In the genomic region with DNA sequence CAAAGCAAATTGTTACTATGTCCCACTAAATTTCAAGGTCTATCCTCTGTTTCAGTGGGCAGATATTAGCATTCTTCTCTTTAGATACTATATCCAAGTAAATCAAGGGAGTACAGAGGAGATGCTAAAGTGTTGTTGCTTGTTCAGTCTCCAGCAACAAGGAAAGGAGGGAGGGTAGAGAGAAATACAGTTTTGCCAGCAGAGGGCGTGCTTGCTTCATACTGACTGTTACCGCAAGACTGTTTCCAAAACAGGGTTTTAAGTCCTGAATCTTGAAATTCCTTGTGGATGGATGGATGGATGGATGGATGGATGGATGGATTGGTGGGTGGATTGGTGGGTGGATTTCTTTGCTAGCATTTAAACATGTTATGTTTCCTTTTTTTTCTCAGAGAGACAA, we compare ENCODE assay signal across 9 mouse cellular contexts. TPM values are rescaled to one million over a fixed set of nuclear protein-coding genes. Genes with fewer than 3 reads are reported as not detected.
A peak's percentile ranks its signal among the peaks of the same experiment; 100 is the strongest.
DNase-seq lines count a peak whose midpoint lies in the region; ATAC-seq and TF ChIP-seq lines count a peak whose summit lies in the region.
"Had no signal": no experiment of that assay in that cellular context is flagged by ENCODE, and none has a peak within 500 bp of the region (broad histone marks: within the 10 kb centered on the region; RNA-seq: fewer than 3 reads in every experiment).

No protein-coding gene starts in this region.

- peak; percentile 72 for TF ChIP-seq CTCF in E14TG2a.4 (conservative IDR thresholded peaks at IDR 0.05; ENCODE audit: low read length)

- H3K36me3 ChIP-seq in E14TG2a.4 (ENCODE audit: insufficient read depth, low read length): no peaks in the 10 kb centered on the region

- peak; percentile 65 for DNase-seq in kidney, adult 9 months
- no peak for DNase-seq in kidney, adult 11 months
- peak; percentile 78 for DNase-seq in adrenal gland, postnatal 14 days
- peak; percentile 47 to 79 for DNase-seq in layer of hippocampus, postnatal 25 days (ENCODE audit: extremely low spot score in 1 of 2, low spot score in 1 of 2)
- DNase-seq in urinary bladder, postnatal 4 days (ENCODE audit: low spot score in 2 of 2): no peak

- H3K4me1 ChIP-seq in E14TG2a.4 (replicated peaks; ENCODE audit: low read depth, low read length): no peaks in the 10 kb centered on the region
- H3K4me1 ChIP-seq: megakaryocyte, embryonic 14.5 days had no signal

- 0 out of 2 replicates have a peak, but pooled peaks have one; percentile 46 for ATAC-seq in erythroid progenitor cell, adult 5-6 weeks (replicated peaks; ENCODE audit: low FRiP score, poor library complexity, severe bottlenecking)
- 0 out of 2 replicates have a peak, but pooled peaks have one; percentile 33 for ATAC-seq in neutrophil, adult 5-6 weeks (ENCODE audit: extremely low read depth, insufficient number of reproducible peaks, low FRiP score, poor library complexity, severe bottlenecking)

- no peak overlapping the region for H3K4me3 ChIP-seq in E14TG2a.4 (replicated peaks; ENCODE audit: low read length)
- H3K4me3 ChIP-seq: megakaryocyte, embryonic 14.5 days had no signal

- no peaks in the 10 kb centered on the region for H3K9me3 ChIP-seq in E14TG2a.4 (ENCODE audit: low read length)
- H3K9me3 ChIP-seq: megakaryocyte, embryonic 14.5 days had no signal

- H3K27me3 ChIP-seq in E14TG2a.4 (ENCODE audit: insufficient read depth, low read length): no peaks in the 10 kb centered on the region
- H3K27me3 ChIP-seq: megakaryocyte, embryonic 14.5 days had no signal

RNA-seq across cellular contexts. Expression of gene Slc25a4, which starts 25.7 kb away (rescaled TPM):
- 205 and 233 TPM in 2 replicates for total RNA-seq in adrenal gland, postnatal 14 days (2021)
- total RNA-seq in erythroid progenitor cell, adult 5-6 weeks (2015; ENCODE audit: low replicate concordance): 8.0 and 13.3 TPM in 2 replicates
- total RNA-seq in erythroid progenitor cell, adult 5-6 weeks (2017; ENCODE audit: low replicate concordance): 8.7 and 15.9 TPM in 2 replicates
- 100 to 1,000 TPM; 582 to 631 TPM for total RNA-seq in layer of hippocampus, postnatal 25 days (2021)
- 26.7 and 45.7 TPM in 2 replicates for total RNA-seq in neutrophil, adult 5-6 weeks (2017)

RNA-seq across cellular contexts. Expression of gene Snx25, which starts 33.4 kb away (rescaled TPM):
- total RNA-seq in adrenal gland, postnatal 14 days (2021): 18.3 and 18.6 TPM in 2 replicates
- 9.7 and 17.6 TPM in 2 replicates for total RNA-seq in erythroid progenitor cell, adult 5-6 weeks (2015; ENCODE audit: low replicate concordance)
- 8.9 and 28.0 TPM in 2 replicates for total RNA-seq in erythroid progenitor cell, adult 5-6 weeks (2017; ENCODE audit: low replicate concordance)
- 10 to 100 TPM; 44.1 to 45.8 TPM for total RNA-seq in layer of hippocampus, postnatal 25 days (2021)
- total RNA-seq in neutrophil, adult 5-6 weeks (2017): 34.4 and 35.5 TPM in 2 replicates

RNA-seq across cellular contexts. Expression of gene Cfap97, which starts 33.8 kb away (rescaled TPM):
- total RNA-seq in adrenal gland, postnatal 14 days (2021): 18.1 and 20.1 TPM in 2 replicates
- 8.4 and 25.9 TPM in 2 replicates for total RNA-seq in erythroid progenitor cell, adult 5-6 weeks (2015; ENCODE audit: low replicate concordance)
- 11.1 and 13.6 TPM in 2 replicates for total RNA-seq in erythroid progenitor cell, adult 5-6 weeks (2017; ENCODE audit: low replicate concordance)
- total RNA-seq in layer of hippocampus, postnatal 25 days (2021): 10 to 100 TPM; 21.6 to 24.3 TPM
- 22.3 and 25.0 TPM in 2 replicates for total RNA-seq in neutrophil, adult 5-6 weeks (2017)

Comparison
In these comparisons a context has a peak if more than half of its experiments do, and no peak if none do; other contexts are left out.
1. DNase-seq: peak in kidney, adult 9 months (single experiment), adrenal gland, postnatal 14 days (single experiment) and layer of hippocampus, postnatal 25 days (2 of 2); none in kidney, adult 11 months (single experiment) and urinary bladder, postnatal 4 days (0 of 2).